Mouse (Mus musculus): ENCODE data around the gene Rbm12b1. TPM values are rescaled to one million over a fixed set of nuclear protein-coding genes. Genes with fewer than 3 reads are reported as not detected.

Gene Rbm12b1
- polyA plus RNA-seq (2017; shearing (Covaris generic)) = 23.9 TPM

GRCm38 (mm10) chr4:12140141-12140567, at the start of gene Rbm12b1:
TSS of gene Rbm12b1 (plus strand) at chr4:12140264.

GRCm38 (mm10) chr4:12171318-12172091, 31.4 kb downstream of the Rbm12b1 start, which contains the start of gene Fam92a:
TSS of gene Fam92a (minus strand) at chr4:12172015.

Other genes starting within 250 kb of the Rbm12b1 start
- 0.18 TPM for gene Gm10604, start 159.0 kb upstream of the Rbm12b1 start, polyA plus RNA-seq (2017; shearing (Covaris generic))
- 21.1 TPM for gene Rbm12b2, start 50.8 kb upstream of the Rbm12b1 start, polyA plus RNA-seq (2017; shearing (Covaris generic))
- 41.4 TPM for gene Fam92a, start 31.8 kb downstream of the Rbm12b1 start, polyA plus RNA-seq (2017; shearing (Covaris generic))

Data from activated CD4-positive, CD25-positive, alpha-beta regulatory T cell, adult 9 weeks (primary cell).